Mouse (Mus musculus): ENCODE results near the gene Samd4. TPM values are rescaled to one million over a fixed set of nuclear protein-coding genes. Genes with fewer than 3 reads are reported as not detected.

Samd4 gene
- polyA plus RNA-seq, 1 experiment, result 2.5 TPM

DNA sequence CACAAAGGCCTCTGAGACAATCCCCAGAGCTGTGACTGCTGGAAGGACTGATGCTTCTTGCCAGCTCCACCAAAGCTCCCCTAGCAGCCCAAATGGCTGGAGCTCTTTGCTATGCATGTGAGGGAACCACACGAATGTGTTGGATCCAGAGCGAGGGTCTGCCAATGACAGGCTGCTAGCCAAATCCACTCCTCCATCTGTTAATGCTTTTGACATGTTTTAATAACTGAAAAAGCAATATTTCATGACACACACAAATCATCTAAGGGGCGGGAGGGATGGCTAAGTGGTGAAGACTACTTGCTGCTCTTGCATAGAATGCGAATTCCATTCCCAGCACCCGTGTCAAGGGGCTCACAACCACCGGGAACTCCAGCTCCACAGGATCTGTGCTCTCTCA lies 268.7 kb downstream of the Samd4 start:
- 89% methylated on average over 6 of the region's 6 CpGs for WGBS
- no peak for DNase-seq (ENCODE audit: low read depth, low spot score)

DNA sequence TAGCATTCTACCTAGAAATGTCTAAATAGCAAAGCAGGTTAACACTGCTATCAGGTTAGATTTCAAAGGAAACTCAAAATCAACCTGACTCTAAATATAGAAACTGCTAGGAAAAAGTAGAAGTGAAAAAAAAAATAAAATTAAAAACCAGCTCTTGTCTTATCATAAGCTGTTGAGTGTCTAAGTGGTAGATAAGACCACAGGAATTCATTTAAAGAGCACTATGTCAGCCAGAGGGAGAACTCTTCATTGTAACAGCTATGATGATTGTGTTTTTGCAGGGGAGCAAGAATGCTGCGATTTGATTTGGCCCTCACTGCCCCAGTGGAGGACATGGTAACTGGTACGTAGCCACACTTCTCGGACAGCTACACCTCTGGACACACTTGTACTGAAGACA lies 271.6 kb downstream of the Samd4 start:
- WGBS, result 90% methylated on average over 3 of the region's 3 CpGs

More for the DNA sequence above, 271.6 kb downstream of the Samd4 start:
- no peak for DNase-seq (ENCODE audit: low read depth, low spot score)

Other genes starting within 250 kb of the Samd4 start
- 10.1 and 11.7 TPM in 2 replicates for gene Cdkn3, start 122.3 kb upstream of the Samd4 start, polyA plus RNA-seq (2012; rRNA removed)
- gene Cnih1, start 94.4 kb upstream of the Samd4 start, polyA plus RNA-seq (2012; rRNA removed), result 69.2 and 70.1 TPM in 2 replicates
- 8.4 and 9.9 TPM in 2 replicates for gene Gmfb, start 60.6 kb upstream of the Samd4 start, polyA plus RNA-seq (2012; rRNA removed)
- gene Cgrrf1, start 50.7 kb upstream of the Samd4 start, polyA plus RNA-seq (2012; rRNA removed), result 12.9 and 16.4 TPM in 2 replicates